Mouse (Mus musculus): ENCODE measurements around the gene Ltbp4.

DNA sequence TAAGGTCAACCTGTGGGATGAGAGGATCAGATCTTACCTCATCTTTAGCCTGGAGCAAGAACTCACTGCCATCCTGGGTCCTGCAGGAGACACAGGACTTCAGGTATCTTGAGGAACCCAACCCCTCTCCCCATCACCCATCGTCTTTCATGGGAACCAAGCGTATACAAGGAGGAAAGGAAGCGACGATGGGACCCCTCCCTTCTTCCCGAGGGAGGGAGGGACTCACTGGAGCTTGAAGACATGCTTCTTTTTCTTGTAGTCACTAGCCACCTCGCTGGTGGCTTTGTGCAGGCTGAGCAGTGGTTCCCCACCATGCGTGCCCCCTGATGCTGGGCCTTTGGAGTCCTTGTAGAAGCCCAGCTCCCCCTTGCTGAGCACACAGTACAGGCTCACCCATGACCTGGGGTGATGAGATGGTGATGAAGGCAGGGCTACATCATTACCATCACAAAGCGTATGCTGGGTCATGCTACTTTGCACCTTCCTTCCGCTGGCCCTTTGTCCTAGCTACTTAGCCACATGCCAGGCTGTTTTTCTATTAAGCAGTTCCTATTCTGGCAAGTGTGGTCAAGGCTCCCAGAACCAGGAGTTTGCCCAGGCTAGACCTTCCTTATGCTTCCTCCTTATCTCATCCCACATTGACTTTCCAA lies 22.3 kb upstream of the Ltbp4 start:
- TF ChIP-seq POLR2A (IDR thresholded peaks at IDR 0.05; ENCODE audit: extremely low read depth, insufficient read depth, low read length) (no peak), CTCF (IDR thresholded peaks at IDR 0.05; ENCODE audit: extremely low read depth, insufficient read depth, low read length) (no peak)
